Mouse (Mus musculus) bone marrow, adult 2 months (tissue): ENCODE measurements around the gene Snx9. TPM values are rescaled to one million over a fixed set of nuclear protein-coding genes. Genes with fewer than 3 reads are reported as not detected.

Experiments used
- H3K27ac ChIP-seq: fragments of 200-500 bp; 2 replicates; pipeline ENCODE4 v1.5.1; 2012; ENCODE audit warnings: low read depth, mild to moderate bottlenecking, control low read depth, inconsistent platforms, low read length; ENCODE audit not compliant: control insufficient read depth, poor library complexity, insufficient read depth
- H3K4me1 ChIP-seq: fragments of 200-500 bp; 2 replicates; pipeline ENCODE4 v1.6.1; 2011; ENCODE audit warnings: low read length; ENCODE audit not compliant: control insufficient read depth, insufficient read depth
- H3K4me3 ChIP-seq: fragments of 200-500 bp; replicated peaks from 2 replicates; pipeline ENCODE3; 2011; ENCODE audit warnings: mild to moderate bottlenecking, low read depth, low read length, control low read depth; ENCODE audit not compliant: control insufficient read depth
- CTCF ChIP-seq: fragments of 200-500 bp; IDR thresholded peaks from 2 replicates; pipeline ENCODE4 v1.5.1; 2011; ENCODE audit warnings: low read length, control low read depth; ENCODE audit not compliant: control insufficient read depth, insufficient read depth
- POLR2A ChIP-seq: fragments of 200-500 bp; IDR thresholded peaks from 2 replicates; pipeline ENCODE4 v1.6.1; 2011; ENCODE audit warnings: low read depth, mild to moderate bottlenecking, control low read depth, low read length, borderline replicate concordance; ENCODE audit not compliant: control insufficient read depth
- WGBS: fragments of 180-500 bp; shearing (Covaris S2); methylation state at CpG from one replicate; pipeline ENCODE4 v1.1.7; 2018; 5-methylcytosine and 5-hydroxymethylcytosine counted together
- polyA plus RNA-seq: library from polyadenylated mRNA; stranded (reverse); fragments of >200 nt; gene quantifications from 2 replicates; pipeline ENCODE4 v1.2.4, GENCODE M21; 2011; ENCODE audit warnings: low replicate concordance; ENCODE audit not compliant: missing spikeins, insufficient read depth, insufficient read length

Gene Snx9
- polyA plus RNA-seq, 1 experiment = 16.6 TPM

DNA sequence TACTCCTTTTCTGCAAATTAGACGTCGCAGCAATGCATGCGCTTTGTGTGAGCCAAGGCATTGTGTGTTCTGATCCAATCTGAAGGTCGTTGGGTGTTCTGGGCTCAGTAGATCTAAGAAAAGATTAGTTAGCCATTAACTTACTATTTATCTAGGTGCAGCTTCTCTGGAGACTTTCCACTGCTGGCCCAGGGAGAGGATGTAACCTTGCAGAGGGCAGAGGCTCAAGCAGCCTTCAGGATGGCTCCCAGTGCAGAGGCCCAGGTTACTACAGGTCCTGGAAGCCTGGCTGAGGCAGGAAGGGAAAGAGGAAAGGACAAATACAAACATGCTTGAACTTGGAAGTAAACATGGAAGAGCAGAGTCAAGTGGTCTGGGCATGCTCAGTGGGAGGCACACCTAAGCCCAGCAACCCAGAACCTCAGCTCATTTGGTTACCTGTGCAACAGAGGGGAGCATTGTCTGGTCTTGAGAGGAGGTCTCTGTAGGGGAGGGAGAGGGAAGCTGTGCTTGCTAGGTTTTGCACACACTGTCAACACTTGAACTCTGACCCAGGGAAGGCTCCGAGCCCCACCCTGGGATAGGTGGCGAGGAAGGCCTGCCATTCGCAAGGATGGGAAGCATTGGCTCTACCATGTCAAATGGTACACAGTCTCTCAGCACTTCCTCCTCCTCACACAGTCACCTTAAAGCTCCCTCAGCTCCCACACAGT lies 27.3 kb downstream of the Snx9 start:
- Histone ChIP-seq H3K27ac (no peak overlapping the region), H3K4me1 (peaks cover 4% of the 10 kb centered on the region), H3K4me3 (no peak overlapping the region)
- WGBS = 84% methylated on average over 7 of the region's 7 CpGs
- TF ChIP-seq CTCF = no peak
- no peak for TF ChIP-seq POLR2A

DNA sequence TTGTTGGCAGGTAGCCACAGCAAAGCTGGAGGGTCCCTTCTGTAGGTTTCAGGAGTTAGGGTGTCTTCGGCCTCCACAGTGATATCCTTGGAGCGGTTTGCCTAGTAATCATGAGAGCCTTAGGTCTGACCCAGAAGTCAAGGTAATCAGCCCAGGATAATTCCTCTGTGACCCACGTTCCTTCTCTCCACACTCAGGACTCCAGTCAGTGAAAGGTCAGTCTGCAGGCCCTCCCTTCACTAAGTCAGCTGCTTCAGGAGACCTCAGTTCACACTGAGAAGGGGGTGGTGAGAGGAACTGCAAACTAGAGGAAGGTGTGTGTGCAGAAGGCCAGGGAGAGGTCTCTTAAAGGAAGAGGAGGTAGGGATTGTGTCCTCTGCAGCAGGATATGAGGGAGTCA lies 28.3 kb downstream of the Snx9 start:
- 85% methylated on average over 3 of the region's 3 CpGs for WGBS
- Histone ChIP-seq H3K4me1 (peaks cover 4% of the 10 kb centered on the region), H3K27ac (no peak overlapping the region), H3K4me3 (no peak overlapping the region)
- TF ChIP-seq CTCF (no peak), POLR2A (no peak)

DNA sequence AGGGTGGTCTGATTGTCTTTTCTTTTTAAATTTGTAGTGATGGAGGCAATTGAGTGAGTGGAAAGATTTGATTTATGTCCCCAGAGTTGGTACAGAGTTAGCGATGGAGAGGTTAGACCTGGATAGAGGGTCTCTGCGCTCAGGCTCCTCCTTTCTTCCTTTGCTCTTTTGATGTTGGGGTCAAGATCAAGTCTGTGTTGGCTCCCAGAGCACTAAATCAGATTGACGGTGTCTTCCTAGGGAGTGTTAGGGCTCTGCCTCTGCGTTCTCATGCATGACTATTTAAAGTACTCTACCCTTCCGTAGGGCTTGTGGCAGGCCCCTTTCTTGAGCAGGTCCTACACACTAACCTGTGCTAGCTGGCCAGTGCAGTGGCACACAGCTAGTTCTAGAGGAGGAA lies 28.9 kb downstream of the Snx9 start:
- no peak overlapping the region for H3K27ac ChIP-seq
- TF ChIP-seq CTCF (no peak), POLR2A (no peak)
- 90% methylated on average over 5 of the region's 5 CpGs for WGBS
- no peak overlapping the region for H3K4me3 ChIP-seq
- peaks cover 4% of the 10 kb centered on the region for H3K4me1 ChIP-seq

DNA sequence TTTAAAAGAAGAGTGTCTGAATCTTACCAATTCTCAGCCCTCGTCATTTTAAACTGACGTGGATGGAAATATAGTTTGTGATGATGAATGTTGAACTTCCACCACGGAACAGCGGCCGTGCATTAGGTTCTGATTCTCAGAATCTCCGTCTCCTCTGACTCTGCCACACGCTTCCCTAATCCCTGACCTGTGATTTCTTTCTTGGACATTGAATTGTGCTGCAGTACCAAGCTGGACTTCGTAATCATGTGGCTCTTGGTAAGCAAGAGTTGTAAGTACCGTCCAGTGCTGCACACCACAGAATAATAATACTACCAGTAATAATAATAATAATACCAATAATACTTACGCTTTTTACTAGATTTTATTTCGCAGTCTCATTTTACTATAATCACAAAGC lies 29.6 kb downstream of the Snx9 start:
- Histone ChIP-seq H3K4me1 (peaks cover 4% of the 10 kb centered on the region), H3K4me3 (no peak overlapping the region), H3K27ac (no peak overlapping the region)
- TF ChIP-seq POLR2A (no peak), CTCF (no peak)
- WGBS = 93% methylated on average over 11 of the region's 11 CpGs

DNA sequence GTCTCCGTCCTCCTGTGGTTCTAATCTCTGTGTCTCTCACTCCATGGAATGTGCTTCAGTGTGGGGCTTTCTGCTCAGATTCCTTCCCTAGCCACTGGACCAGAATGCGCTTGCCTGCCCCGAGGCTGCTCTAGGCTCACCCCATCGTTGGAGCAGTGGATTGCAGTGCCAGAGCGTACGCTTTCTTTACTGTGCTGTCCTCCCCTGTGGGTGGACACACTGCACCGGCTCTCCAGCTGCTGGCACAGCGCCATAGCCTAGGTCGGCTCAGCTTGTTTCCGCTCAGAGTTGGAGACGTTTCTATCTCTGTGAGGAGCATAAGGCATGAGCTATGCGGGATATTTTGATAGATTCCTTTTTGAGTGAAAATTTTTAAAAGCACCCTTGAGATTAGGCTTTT lies 31.4 kb downstream of the Snx9 start:
- TF ChIP-seq POLR2A = no peak
- no peak for TF ChIP-seq CTCF
- no peak overlapping the region for H3K4me3 ChIP-seq
- H3K4me1 ChIP-seq = peaks cover 6% of the 10 kb centered on the region
- 88% methylated on average over 12 of the region's 12 CpGs for WGBS
- no peak overlapping the region for H3K27ac ChIP-seq

DNA sequence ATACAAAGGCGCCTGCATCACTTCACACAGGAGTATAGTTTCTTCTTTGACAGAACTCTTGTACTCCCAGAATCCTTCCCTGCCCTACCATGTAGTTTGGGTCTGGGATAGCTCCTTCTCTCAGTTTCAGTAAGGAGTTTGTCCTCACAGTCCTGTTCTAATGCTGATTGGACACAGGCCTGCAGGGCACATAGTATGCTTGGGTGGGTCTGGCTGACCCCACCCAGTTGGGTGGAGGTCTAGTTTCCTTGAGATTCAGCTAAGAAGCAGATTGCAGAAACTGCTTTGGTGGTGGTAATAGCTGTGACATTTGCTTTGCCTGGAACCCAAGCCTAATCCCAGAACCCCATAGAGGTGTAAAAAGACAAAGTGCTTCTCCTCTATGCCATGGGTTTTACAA lies 33.4 kb downstream of the Snx9 start:
- Histone ChIP-seq H3K4me3 (no peak overlapping the region), H3K4me1 (peaks cover 4% of the 10 kb centered on the region; the same call in 1 of the 2 replicates), H3K27ac (no peak overlapping the region)
- 76% methylated on average over 1 of the region's 1 CpGs for WGBS
- no peak for TF ChIP-seq CTCF
- no peak for TF ChIP-seq POLR2A

DNA sequence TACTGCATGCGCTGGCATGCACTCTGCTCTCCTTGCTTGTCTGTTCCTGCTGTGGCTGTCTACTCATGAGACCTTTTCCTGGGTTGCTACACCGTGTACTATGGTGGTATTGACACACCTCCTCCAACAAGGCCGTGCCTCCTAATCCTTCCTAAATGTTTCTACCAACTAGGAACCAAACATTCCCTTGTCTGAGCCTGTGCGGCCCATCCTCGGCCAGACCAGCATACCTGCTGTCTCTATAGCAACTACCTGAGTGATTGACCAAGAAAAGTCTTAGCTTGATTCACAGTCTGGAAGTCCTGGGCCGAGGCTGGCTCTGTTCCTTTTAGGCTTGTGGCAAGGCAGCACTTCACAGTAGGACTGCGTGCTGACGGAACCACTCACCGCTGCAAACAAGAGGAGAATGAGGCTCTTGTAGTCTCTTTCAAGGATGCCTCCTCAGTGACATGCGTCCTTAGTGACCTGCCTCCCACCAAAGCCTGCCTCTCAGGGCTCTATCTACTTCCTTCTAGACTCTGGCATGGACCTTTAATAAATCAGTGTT lies 36.6 kb downstream of the Snx9 start:
- no peak overlapping the region for H3K4me3 ChIP-seq
- peaks cover 4% of the 10 kb centered on the region; the same call in 1 of the 2 replicates for H3K4me1 ChIP-seq
- TF ChIP-seq CTCF = no peak
- no peak for TF ChIP-seq POLR2A
- H3K27ac ChIP-seq = no peak overlapping the region
- 78% methylated on average over 10 of the region's 10 CpGs for WGBS

DNA sequence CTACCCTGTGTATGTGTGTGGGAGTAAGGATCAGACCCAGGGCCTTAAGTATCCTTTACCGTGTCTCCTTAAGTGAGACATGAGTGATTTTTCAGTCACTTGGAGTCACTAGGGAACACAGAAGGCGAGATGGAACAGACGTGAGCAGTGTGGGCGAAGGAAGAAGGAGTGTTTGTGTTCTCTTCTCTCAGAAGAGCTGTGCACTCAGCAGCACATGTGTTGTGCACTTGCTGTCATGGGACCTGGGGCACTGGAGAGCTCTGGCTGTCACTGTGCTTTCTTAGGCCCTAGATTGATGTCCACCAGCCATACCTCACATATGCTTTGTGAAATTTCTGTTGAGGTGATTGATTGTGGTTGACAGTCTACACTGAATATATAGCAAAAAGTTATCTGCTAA lies 37.7 kb downstream of the Snx9 start:
- Histone ChIP-seq H3K4me1 (peaks cover 4% of the 10 kb centered on the region; the same call in 1 of the 2 replicates), H3K4me3 (no peak overlapping the region), H3K27ac (no peak overlapping the region)
- WGBS = 94% methylated on average over 4 of the region's 4 CpGs
- no peak for TF ChIP-seq POLR2A
- no peak for TF ChIP-seq CTCF

DNA sequence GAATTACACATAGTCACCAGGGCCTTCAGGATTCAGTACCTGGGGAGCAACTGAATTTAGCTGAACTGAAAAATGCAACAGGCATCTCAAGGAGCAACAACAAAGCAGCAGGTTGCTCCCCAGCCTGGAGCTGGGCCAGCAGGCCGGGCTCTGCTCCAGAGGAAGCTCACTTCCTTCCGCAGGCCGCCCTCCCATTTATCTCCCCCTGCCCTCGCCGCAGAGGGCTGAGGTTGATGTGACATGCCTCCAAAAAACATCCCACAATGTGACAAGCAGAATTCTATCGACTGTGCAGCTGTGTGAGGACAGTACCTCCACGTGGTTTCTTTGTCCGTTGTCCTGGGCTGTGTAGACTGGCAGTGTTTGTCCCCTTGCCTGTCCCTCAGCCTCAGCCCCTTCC lies 44.3 kb downstream of the Snx9 start:
- 4% methylated on average over 8 of the region's 8 CpGs for WGBS
- H3K4me3 ChIP-seq = no peak overlapping the region
- peak overlapping the region; percentile 27 for H3K27ac ChIP-seq
- TF ChIP-seq CTCF (no peak), POLR2A (no peak)
- H3K4me1 ChIP-seq = peaks cover 14% of the 10 kb centered on the region
